Mouse (Mus musculus): ENCODE results near the gene Ncf2. TPM values are rescaled to one million over a fixed set of nuclear protein-coding genes. Genes with fewer than 3 reads are reported as not detected.

The Ncf2 gene
- polyA plus RNA-seq, 1 experiment from 2014 or later = 6.7 TPM

DNA sequence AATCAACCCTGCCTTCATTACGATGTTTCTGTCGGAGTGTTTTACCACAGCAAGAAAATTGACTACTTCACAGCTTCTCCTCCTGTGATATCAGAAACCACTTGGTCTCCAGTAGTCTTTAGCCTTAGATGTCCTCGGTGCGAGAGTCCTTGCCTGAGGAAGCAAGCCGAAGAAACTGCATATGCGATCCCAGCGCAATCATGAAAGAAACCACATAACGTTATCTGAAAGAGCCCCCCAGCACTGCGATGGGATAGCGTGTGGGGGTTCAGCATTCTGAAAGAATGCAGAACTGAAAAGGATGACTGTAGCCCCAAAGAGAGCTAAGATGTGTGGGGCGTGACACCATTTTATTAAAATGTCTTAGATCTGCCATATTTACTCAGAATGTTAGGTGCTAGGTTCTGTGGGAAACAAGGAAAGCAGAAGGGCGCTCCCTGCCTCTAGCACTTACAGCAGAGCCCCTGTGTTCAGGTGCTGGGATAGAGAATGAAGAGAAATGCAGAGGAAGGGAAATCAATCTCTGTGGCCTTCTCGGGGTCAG, 711 bp downstream of the Ncf2 start:
- Histone ChIP-seq H3K27me3 (no peaks in the 10 kb centered on the region), H3K27ac (replicated peaks) (no peak overlapping the region), H3K4me3 (replicated peaks) (no peak overlapping the region), H3K4me2 (replicated peaks) (no peak overlapping the region), H3K36me3 (no peaks in the 10 kb centered on the region), H3K4me1 (peaks cover 4% of the 10 kb centered on the region; the same call in 1 of the 2 replicates), H3K9me3 (replicated peaks) (no peaks in the 10 kb centered on the region), H3K9ac (no peak overlapping the region)
- 82% methylated on average over 13 of the region's 13 CpGs for WGBS
- ATAC-seq (ENCODE audit: insufficient number of reproducible peaks, low FRiP score, low TSS enrichment, low read depth) = no peak

DNA sequence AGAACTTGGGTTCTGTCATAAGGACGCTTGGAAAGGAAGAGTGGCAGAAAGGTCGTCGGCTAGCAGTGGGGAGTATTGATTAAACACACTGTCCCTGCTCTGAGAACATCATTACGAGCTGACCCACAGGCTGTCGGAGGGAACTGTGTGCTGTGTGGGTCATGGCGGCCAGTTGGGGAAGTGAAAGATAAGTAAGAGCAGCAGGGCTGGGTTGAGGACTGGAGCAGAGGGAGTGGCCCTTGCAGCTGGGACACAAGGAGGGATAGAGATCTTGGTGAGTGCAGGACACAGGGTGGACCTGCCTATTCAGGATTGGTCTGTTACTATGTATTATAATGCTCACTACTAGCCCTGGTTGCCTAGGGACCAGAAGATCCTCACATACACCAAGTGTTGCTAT, 4.9 kb downstream of the Ncf2 start:
- no peaks in the 10 kb centered on the region for H3K36me3 ChIP-seq
- H3K27me3 ChIP-seq = no peaks in the 10 kb centered on the region
- 87% methylated on average over 6 of the region's 6 CpGs for whole genome bisulfite sequencing
- no peak overlapping the region for H3K4me3 ChIP-seq (replicated peaks)
- no peak overlapping the region for H3K9ac ChIP-seq
- H3K27ac ChIP-seq (replicated peaks) = no peak overlapping the region
- H3K4me1 ChIP-seq = peaks cover 9% of the 10 kb centered on the region; the same call in 1 of the 2 replicates
- no peak overlapping the region for H3K4me2 ChIP-seq (replicated peaks)
- ATAC-seq (ENCODE audit: insufficient number of reproducible peaks, low FRiP score, low TSS enrichment, low read depth) = no peak
- H3K9me3 ChIP-seq (replicated peaks) = no peaks in the 10 kb centered on the region

DNA sequence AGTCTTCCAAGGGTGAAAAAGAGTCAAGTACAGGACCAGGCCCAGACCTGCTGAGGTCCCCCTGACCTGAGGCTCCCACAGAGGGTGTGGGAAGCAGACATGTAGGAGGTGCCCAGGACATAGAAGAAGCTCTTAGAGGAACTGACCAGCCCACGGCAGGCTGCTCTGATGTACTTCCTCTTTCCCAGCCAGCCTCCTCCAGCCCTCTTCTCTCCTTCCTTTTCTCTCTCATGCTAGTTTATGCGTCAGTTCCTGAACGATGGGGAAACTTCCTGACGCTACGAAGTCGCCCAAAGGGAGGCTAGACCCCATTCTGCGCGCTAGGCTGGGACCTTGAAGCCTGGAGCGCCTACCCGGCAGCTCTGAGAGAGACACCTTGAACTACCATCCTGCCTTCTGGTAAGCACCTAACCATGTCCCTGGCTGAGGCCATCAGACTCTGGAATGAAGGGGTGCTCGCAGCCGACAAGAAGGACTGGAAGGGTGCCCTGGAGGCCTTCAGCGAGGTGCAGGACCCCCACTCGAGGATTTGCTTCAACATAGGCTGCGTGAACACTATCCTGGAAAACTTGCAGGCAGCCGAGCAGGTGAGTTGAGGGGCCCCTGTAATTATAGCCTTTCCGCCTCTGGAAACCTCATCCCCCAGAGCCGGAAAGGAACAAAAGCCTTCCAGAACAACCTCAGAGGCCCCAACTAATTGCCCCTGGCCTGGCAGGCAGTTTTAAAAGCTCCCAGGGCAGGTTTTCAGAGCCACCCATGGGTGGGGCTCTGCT, 7.8 kb downstream of the Ncf2 start:
- Histone ChIP-seq H3K4me3 (replicated peaks) (no peak overlapping the region), H3K9ac (no peak overlapping the region), H3K27ac (replicated peaks) (no peak overlapping the region), H3K36me3 (no peaks in the 10 kb centered on the region), H3K4me2 (replicated peaks) (no peak overlapping the region), H3K4me1 (0 out of 2 replicates have a peak, but pooled peaks cover 9% of the 10 kb centered on the region), H3K27me3 (no peaks in the 10 kb centered on the region), H3K9me3 (replicated peaks) (no peaks in the 10 kb centered on the region)
- 0 out of 2 replicates have a peak, but pooled peaks have one; percentile 35 for ATAC-seq (ENCODE audit: insufficient number of reproducible peaks, low FRiP score, low TSS enrichment, low read depth)
- WGBS = 53% methylated on average over 18 of the region's 18 CpGs

DNA sequence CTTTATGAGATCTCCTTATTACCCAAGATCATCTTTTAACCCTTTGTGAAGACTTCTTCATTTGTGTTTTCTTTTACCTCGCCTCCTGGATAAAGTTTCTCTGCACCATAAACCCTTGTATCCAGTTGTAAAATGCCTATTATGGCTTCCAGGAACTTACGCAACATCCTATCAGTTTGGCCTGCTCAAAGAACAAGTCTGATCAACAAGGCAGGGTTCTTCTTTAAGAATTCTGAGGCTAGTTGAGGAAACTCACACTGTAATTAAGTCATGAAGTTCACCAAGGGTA, 8.3 kb downstream of the Ncf2 start:
- H3K4me2 ChIP-seq (replicated peaks) = no peak overlapping the region
- H3K4me1 ChIP-seq = 0 out of 2 replicates have a peak, but pooled peaks cover 9% of the 10 kb centered on the region
- ATAC-seq (ENCODE audit: insufficient number of reproducible peaks, low FRiP score, low TSS enrichment, low read depth) = no peak
- no peaks in the 10 kb centered on the region for H3K36me3 ChIP-seq
- no peak overlapping the region for H3K4me3 ChIP-seq (replicated peaks)
- WGBS = 62% methylated on average over 2 of the region's 2 CpGs
- H3K27me3 ChIP-seq = no peaks in the 10 kb centered on the region
- H3K27ac ChIP-seq (replicated peaks) = no peak overlapping the region
- H3K9ac ChIP-seq = no peak overlapping the region
- no peaks in the 10 kb centered on the region for H3K9me3 ChIP-seq (replicated peaks)

DNA sequence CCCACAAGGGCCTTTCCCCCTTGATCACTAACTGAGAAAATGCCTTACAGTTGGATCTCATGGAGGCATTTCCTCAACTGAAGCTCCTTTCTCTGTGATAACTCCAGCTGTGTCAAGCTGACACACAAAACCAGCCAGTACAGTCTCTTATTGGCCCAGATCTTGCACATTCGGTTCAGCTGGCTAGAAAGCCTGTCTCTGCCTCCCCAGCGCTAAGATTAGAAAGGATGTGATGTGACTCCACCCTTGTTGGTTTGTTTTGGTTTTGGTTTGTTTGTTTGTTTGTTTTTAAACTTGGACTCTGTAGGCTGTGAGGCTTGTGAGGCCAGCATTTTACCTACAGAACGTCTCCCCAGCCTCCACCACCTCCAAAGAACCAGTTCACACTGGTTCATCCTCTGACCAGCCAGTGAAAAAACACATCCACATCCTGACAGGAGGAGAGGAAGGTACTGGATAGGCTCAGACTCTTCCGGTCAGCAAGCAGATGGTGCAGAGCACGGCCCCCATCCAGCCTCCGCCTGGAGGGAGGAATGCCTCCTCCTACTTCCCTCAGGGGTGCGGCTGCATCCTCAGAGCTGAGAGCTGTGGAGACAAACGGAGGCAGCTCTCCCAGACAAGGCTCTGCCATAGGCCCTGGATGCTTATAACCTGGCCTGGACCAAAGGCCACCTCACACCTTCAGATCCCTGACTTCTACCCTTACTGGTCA, 9.7 kb downstream of the Ncf2 start:
- no peak overlapping the region for H3K4me2 ChIP-seq (replicated peaks)
- H3K4me1 ChIP-seq = 0 out of 2 replicates have a peak, but pooled peaks cover 9% of the 10 kb centered on the region
- no peaks in the 10 kb centered on the region for H3K9me3 ChIP-seq (replicated peaks)
- no peak overlapping the region for H3K4me3 ChIP-seq (replicated peaks)
- no peaks in the 10 kb centered on the region for H3K36me3 ChIP-seq
- ATAC-seq (ENCODE audit: insufficient number of reproducible peaks, low FRiP score, low TSS enrichment, low read depth) = no peak
- no peak overlapping the region for H3K9ac ChIP-seq
- no peak overlapping the region for H3K27ac ChIP-seq (replicated peaks)
- WGBS = 29% methylated on average over 8 of the region's 8 CpGs
- no peaks in the 10 kb centered on the region for H3K27me3 ChIP-seq

DNA sequence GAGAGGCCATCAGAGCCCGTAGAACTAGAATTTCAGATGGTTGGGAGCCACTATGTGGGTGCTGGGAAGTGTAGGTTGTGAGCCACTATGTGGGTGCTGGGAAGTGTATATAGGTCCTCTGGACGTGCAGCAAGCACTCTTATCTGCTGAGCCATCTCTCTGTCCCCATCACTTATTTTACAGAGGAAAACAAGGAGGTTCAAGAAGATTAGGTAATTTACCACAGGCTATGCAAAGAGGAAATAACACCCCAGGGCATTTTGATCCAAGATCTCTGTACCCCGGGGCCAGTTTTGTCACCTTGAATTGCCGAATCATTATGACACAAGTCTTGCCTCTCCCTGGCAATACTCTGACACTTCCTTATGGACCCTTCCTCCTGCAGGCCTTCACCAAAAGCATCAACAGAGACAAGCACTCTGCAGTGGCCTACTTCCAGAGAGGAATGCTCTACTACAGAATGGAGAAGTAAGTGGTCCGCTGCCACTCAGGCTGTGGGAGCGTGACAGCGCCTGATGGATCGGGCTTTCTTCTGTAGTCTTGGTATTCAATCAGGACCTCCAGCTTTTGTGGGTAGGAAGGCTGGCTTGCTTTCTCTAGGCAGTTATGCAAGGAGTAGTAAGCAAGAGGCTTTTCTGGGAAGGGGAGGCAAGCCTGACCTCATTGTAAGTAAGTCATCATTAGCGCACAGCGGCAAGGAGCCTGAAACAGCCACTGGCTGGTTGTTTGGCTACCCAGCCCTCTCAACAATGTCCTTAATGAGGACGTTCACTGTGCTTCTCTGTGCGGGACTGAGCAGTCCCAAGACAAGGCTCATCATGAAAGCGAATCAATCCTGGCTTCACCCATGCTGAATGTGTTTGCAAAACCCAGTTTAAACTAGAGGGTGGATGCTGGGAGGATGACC, 10.8 kb downstream of the Ncf2 start:
- Histone ChIP-seq H3K9ac (no peak overlapping the region), H3K4me3 (replicated peaks) (no peak overlapping the region), H3K27me3 (no peaks in the 10 kb centered on the region), H3K36me3 (no peaks in the 10 kb centered on the region), H3K4me2 (replicated peaks) (no peak overlapping the region), H3K27ac (replicated peaks) (no peak overlapping the region), H3K4me1 (peaks cover 16% of the 10 kb centered on the region), H3K9me3 (replicated peaks) (no peaks in the 10 kb centered on the region)
- ATAC-seq (ENCODE audit: insufficient number of reproducible peaks, low FRiP score, low TSS enrichment, low read depth) = no peak
- WGBS = 75% methylated on average over 13 of the region's 13 CpGs

DNA sequence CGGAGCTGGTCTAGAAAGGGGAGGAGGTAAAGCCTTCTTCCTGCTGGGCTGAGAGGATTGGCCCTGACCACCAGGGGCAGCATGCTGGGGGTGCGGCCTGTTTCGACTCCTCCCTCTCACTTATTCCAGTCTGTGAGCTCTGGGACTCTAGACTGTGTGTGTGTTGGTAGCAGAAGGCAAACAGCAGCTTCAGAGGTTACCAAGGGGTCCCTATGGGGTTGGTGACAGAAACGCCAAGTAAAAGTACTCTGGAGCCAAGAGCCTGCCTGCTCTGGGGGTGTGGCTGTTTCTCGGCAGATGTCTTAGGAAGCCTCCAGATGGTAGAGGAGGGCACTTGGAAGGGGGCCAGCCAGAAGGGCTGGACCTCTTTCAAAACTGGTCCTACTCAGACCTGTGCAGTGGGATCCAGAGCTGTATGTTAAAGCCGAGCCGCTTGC, 15.3 kb downstream of the Ncf2 start:
- Histone ChIP-seq H3K4me3 (replicated peaks) (no peak overlapping the region), H3K27me3 (no peaks in the 10 kb centered on the region), H3K4me2 (replicated peaks) (peak overlapping the region; percentile 31), H3K36me3 (no peaks in the 10 kb centered on the region), H3K9me3 (replicated peaks) (no peaks in the 10 kb centered on the region), H3K9ac (no peak overlapping the region), H3K4me1 (peaks cover 29% of the 10 kb centered on the region), H3K27ac (replicated peaks) (0 out of 2 replicates have a peak overlapping the region, but pooled peaks have one; percentile 28)
- peak; percentile 83 for ATAC-seq (ENCODE audit: insufficient number of reproducible peaks, low FRiP score, low TSS enrichment, low read depth)
- whole genome bisulfite sequencing = 40% methylated on average over 7 of the region's 7 CpGs

DNA sequence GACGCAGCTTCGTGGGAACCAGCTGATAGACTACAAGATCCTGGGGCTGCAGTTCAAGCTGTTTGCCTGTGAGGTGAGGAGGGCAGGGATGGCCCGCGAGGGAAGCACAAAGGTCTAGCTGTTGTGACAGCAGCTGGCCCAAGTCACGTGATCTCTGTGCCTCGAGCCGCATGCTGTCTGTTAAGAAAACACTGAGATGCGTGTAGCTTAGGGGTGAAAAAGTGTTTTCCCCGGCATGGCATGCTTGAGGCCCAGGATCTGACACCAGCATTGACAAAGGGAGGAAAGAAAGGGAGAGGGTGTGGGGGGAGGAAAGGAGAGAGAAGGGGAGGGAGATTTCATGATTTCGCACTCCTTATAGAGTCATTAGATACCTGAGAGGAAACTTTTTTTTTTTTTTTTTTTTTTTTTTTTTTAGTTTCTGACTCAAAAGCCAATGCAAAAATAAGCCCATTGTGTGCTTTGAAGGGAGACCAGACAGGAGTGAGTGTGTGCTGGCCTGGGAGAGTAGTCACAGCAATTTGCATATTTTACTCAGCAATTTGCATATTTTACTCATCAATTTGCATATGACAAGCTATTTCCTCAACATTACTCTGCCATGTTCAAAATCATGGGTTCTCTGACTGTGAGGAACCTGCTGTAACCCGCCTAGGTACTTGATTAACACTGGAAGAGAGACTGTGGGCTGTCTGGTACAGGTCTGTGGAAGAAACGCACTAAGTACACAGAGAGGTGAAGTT, 17.2 kb downstream of the Ncf2 start:
- no peak overlapping the region for H3K9ac ChIP-seq
- H3K4me3 ChIP-seq (replicated peaks) = no peak overlapping the region
- H3K36me3 ChIP-seq = no peaks in the 10 kb centered on the region
- no peaks in the 10 kb centered on the region for H3K27me3 ChIP-seq
- H3K4me1 ChIP-seq = peaks cover 29% of the 10 kb centered on the region
- 27% methylated on average over 12 of the region's 12 CpGs for WGBS
- H3K27ac ChIP-seq (replicated peaks) = no peak overlapping the region
- H3K9me3 ChIP-seq (replicated peaks) = no peaks in the 10 kb centered on the region
- ATAC-seq (ENCODE audit: insufficient number of reproducible peaks, low FRiP score, low TSS enrichment, low read depth) = no peak
- no peak overlapping the region for H3K4me2 ChIP-seq (replicated peaks)

DNA sequence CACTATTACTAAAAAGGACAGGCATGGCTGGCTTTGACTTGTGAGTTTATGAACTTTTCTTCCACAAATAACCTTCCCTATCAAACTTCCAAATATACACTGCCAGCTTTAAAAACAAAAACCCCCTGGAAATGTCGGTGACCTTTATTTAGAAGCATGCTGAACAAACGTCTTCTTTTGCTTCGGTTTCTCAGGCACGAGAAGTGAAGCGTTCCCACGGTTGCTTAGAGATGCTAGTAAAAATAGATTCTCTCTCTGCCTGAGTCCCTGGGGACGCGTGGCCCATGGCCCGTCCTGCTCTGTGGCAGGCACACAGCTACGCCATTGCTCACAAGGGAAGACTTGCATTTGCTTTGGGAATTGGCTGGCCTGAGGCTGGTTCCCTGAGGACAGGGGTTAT, 17.8 kb downstream of the Ncf2 start:
- Histone ChIP-seq H3K27ac (replicated peaks) (no peak overlapping the region), H3K4me3 (replicated peaks) (no peak overlapping the region), H3K27me3 (no peaks in the 10 kb centered on the region), H3K4me1 (peaks cover 29% of the 10 kb centered on the region), H3K4me2 (replicated peaks) (no peak overlapping the region), H3K9me3 (replicated peaks) (no peaks in the 10 kb centered on the region), H3K36me3 (no peaks in the 10 kb centered on the region), H3K9ac (no peak overlapping the region)
- WGBS = 30% methylated on average over 10 of the region's 10 CpGs
- no peak for ATAC-seq (ENCODE audit: insufficient number of reproducible peaks, low FRiP score, low TSS enrichment, low read depth)

DNA sequence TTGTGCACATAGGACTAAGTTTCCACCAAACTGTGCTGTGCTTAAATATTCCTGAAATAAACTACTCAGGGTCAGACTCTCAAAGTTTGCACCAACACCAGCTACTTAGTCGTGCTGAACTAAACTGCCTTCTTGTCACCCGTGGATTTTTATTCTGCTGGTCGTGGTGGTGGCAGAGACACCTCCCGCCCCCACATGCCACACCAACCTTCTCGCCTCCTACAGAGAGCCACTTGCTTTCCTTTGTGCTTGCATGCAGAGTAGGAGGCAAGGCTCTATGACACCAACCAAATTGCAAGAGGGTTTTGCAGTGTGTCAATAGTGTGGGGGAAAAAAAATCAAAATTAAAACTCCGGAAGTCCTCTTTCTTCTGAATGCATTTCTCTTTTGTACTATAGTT, 19.6 kb downstream of the Ncf2 start:
- Histone ChIP-seq H3K27ac (replicated peaks) (no peak overlapping the region), H3K4me1 (peaks cover 29% of the 10 kb centered on the region)
- WGBS = 86% methylated on average over 6 of the region's 6 CpGs

More for the DNA sequence above, 19.6 kb downstream of the Ncf2 start:
- no peak overlapping the region for H3K9ac ChIP-seq
- no peak overlapping the region for H3K4me3 ChIP-seq (replicated peaks)
- H3K27me3 ChIP-seq = no peaks in the 10 kb centered on the region
- ATAC-seq (ENCODE audit: insufficient number of reproducible peaks, low FRiP score, low TSS enrichment, low read depth) = no peak
- H3K36me3 ChIP-seq = no peaks in the 10 kb centered on the region
- no peak overlapping the region for H3K4me2 ChIP-seq (replicated peaks)
- H3K9me3 ChIP-seq (replicated peaks) = no peaks in the 10 kb centered on the region
